19 mouse cellular contexts compared by ENCODE assay signal in genomic region chr4:146492851-146493250, GRCm38 (mm10). TPM values are rescaled to one million over a fixed set of nuclear protein-coding genes. Genes with fewer than 3 reads are reported as not detected.
DNase-seq lines count a peak whose midpoint lies in the region; ATAC-seq and TF ChIP-seq lines count a peak whose summit lies in the region.
"Had no signal": no experiment of that assay in that cellular context is flagged by ENCODE, and none has a peak within 500 bp of the region (broad histone marks: within the 10 kb centered on the region; RNA-seq: fewer than 3 reads in every experiment).

No protein-coding gene starts in this region.

- WGBS in heart, postnatal 0 days = 41% methylated on average over 1 of the region's 1 CpGs
- WGBS in midbrain, embryonic 13.5 days = 46% methylated on average over 1 of the region's 1 CpGs
- WGBS in midbrain, embryonic 15.5 days = 38% methylated on average over 1 of the region's 1 CpGs

- no peak for DNase-seq in heart, postnatal 0 days (ENCODE audit: low spot score)
- DNase-seq in heart, postnatal 10 days = no peak
- DNase-seq in left cerebral cortex, postnatal 36 days (ENCODE audit: low spot score in 2 of 2) = no peak
- DNase-seq: adrenal gland, postnatal 36 days; cerebellum, adult 8-10 months; kidney, adult 18-20 months; kidney, postnatal 36 days; layer of hippocampus, adult 9-11 months; liver, postnatal 0 days; lung, postnatal 36 days; right cerebral cortex, postnatal 4 days had no signal

- 0 out of 2 replicates have a peak, but pooled peaks have one; percentile 8 for TF ChIP-seq CTCF in heart, postnatal 0 days (IDR thresholded peaks at IDR 0.05; ENCODE audit: low read depth)

- H3K4me3 ChIP-seq in heart, postnatal 0 days (ENCODE audit: low read depth, low read length) = no peak overlapping the region
- H3K4me3 ChIP-seq in midbrain, embryonic 13.5 days (replicated peaks) = no peak overlapping the region
- no peak overlapping the region for H3K4me3 ChIP-seq in midbrain, embryonic 15.5 days
- H3K4me3 ChIP-seq: forebrain, embryonic 15.5 days had no signal

- no peaks in the 10 kb centered on the region for H3K4me1 ChIP-seq in heart, postnatal 0 days (ENCODE audit: control insufficient read depth, insufficient read depth)
- no peaks in the 10 kb centered on the region for H3K4me1 ChIP-seq in midbrain, embryonic 13.5 days (replicated peaks)
- no peaks in the 10 kb centered on the region for H3K4me1 ChIP-seq in midbrain, embryonic 15.5 days
- H3K4me1 ChIP-seq: forebrain, embryonic 15.5 days had no signal

- intact Hi-C loops in heart, postnatal 10 days (cut with DNase I) = no loop called here
- intact Hi-C loops in left cerebral cortex, postnatal 36 days (cut with DNase I) = no loop called here

- no peak overlapping the region for H3K4me2 ChIP-seq in heart, postnatal 0 days (ENCODE audit: low read depth, low read length)
- no peak overlapping the region for H3K4me2 ChIP-seq in midbrain, embryonic 13.5 days (replicated peaks)
- H3K4me2 ChIP-seq in midbrain, embryonic 15.5 days = no peak overlapping the region
- H3K4me2 ChIP-seq: forebrain, embryonic 15.5 days had no signal

- H3K27me3 ChIP-seq in heart, postnatal 0 days (ENCODE audit: control insufficient read depth, insufficient read depth, low read length) = no peaks in the 10 kb centered on the region
- H3K27me3 ChIP-seq in midbrain, embryonic 13.5 days = no peaks in the 10 kb centered on the region
- no peaks in the 10 kb centered on the region for H3K27me3 ChIP-seq in midbrain, embryonic 15.5 days (replicated peaks)
- H3K27me3 ChIP-seq: forebrain, embryonic 15.5 days; Patski had no signal

- no peaks in the 10 kb centered on the region for H3K36me3 ChIP-seq in heart, postnatal 0 days (replicated peaks; ENCODE audit: control insufficient read depth, insufficient read depth, low read length)
- no peaks in the 10 kb centered on the region for H3K36me3 ChIP-seq in midbrain, embryonic 13.5 days
- no peaks in the 10 kb centered on the region for H3K36me3 ChIP-seq in midbrain, embryonic 15.5 days (replicated peaks)
- H3K36me3 ChIP-seq: forebrain, embryonic 15.5 days had no signal

- peaks cover 57% of the 10 kb centered on the region for H3K9me3 ChIP-seq in heart, postnatal 0 days (replicated peaks; ENCODE audit: control insufficient read depth, low read length)
- peaks cover 60% of the 10 kb centered on the region for H3K9me3 ChIP-seq in midbrain, embryonic 13.5 days
- H3K9me3 ChIP-seq in midbrain, embryonic 15.5 days = peaks cover 71% of the 10 kb centered on the region

- no peak for TF ChIP-seq EP300 in heart, postnatal 0 days (IDR thresholded peaks at IDR 0.05; ENCODE audit: low read depth)

- H3K9ac ChIP-seq in heart, postnatal 0 days (replicated peaks; ENCODE audit: low read depth, low read length) = no peak overlapping the region
- H3K9ac ChIP-seq in midbrain, embryonic 13.5 days (replicated peaks) = no peak overlapping the region
- no peak overlapping the region for H3K9ac ChIP-seq in midbrain, embryonic 15.5 days
- H3K9ac ChIP-seq: forebrain, embryonic 15.5 days; liver, postnatal 0 days had no signal

- ATAC-seq in heart, postnatal 0 days (ENCODE audit: insufficient read depth, low read depth) = no peak
- peak; percentile 51; the same call in 1 of the 2 replicates for ATAC-seq in midbrain, embryonic 13.5 days
- ATAC-seq in midbrain, embryonic 15.5 days (replicated peaks) = no peak
- ATAC-seq in granulocyte monocyte progenitor cell, adult 5-6 weeks (replicated peaks; ENCODE audit: poor library complexity, severe bottlenecking) = peak; percentile 38; the same call in 1 of the 2 replicates
- ATAC-seq in erythroblast, adult 5-6 weeks (replicated peaks; ENCODE audit: low FRiP score, poor library complexity, severe bottlenecking) = no peak
- ATAC-seq: forebrain, embryonic 15.5 days; liver, postnatal 0 days; Patski had no signal

- no peak overlapping the region for H3K27ac ChIP-seq in heart, postnatal 0 days (ENCODE audit: low read depth)
- no peak overlapping the region for H3K27ac ChIP-seq in midbrain, embryonic 13.5 days
- H3K27ac ChIP-seq in midbrain, embryonic 15.5 days = no peak overlapping the region
- H3K27ac ChIP-seq: forebrain, embryonic 15.5 days had no signal

RNA-seq across cellular contexts. Expression of gene Zfp981, which starts 9.0 kb away (rescaled TPM):
- total RNA-seq in heart, postnatal 0 days (2014; rRNA removed; ENCODE audit: low replicate concordance) = 0.97 TPM in 1 of 2 replicates, not detected in the other
- 0.05 TPM in 1 of 2 replicates, not detected in the other for polyA plus RNA-seq in heart, postnatal 0 days (2015; fragmentation: Nextera tagmentation; extraction: Ambion mirVana)
- total RNA-seq in heart, postnatal 10 days (2021) = 1 to 10 TPM in 1 of 2 experiments, under 1 TPM in 1; 0.60 to 1.1 TPM
- 0.09 TPM in 1 of 2 replicates, not detected in the other for polyA plus RNA-seq in midbrain, embryonic 13.5 days (2015; fragmentation: Nextera tagmentation; extraction: Ambion mirVana)
- 0.10 and 0.15 TPM in 2 replicates for polyA plus RNA-seq in midbrain, embryonic 15.5 days (2015; fragmentation: Nextera tagmentation; extraction: Ambion mirVana)
- total RNA-seq in granulocyte monocyte progenitor cell, adult 5-6 weeks (2014; fragmentation: Nextera tagmentation) = not detected in 2 replicates
- total RNA-seq in granulocyte monocyte progenitor cell, adult 5-6 weeks (2017) = 0.15 TPM in 1 of 2 replicates, not detected in the other
- not detected in 2 replicates for total RNA-seq in erythroblast, adult 5-6 weeks (2015; ENCODE audit: low replicate concordance)
- total RNA-seq in erythroblast, adult 5-6 weeks (2017; ENCODE audit: low replicate concordance) = not detected in 2 replicates
- total RNA-seq in left cerebral cortex, postnatal 36 days (2021) = under 1 TPM in 1 of 2 experiments, not detected in 1; 0.17 TPM
- total RNA-seq: common myeloid progenitor, adult 5-6 weeks; neutrophil, adult 5-6 weeks had no signal
- polyA plus RNA-seq: forebrain, embryonic 15.5 days; liver, postnatal 0 days had no signal

RNA-seq across cellular contexts. Expression of gene Zfp992, which starts 44.0 kb away (rescaled TPM):
- 1.8 and 3.2 TPM in 2 replicates for total RNA-seq in heart, postnatal 0 days (2014; rRNA removed; ENCODE audit: low replicate concordance)
- polyA plus RNA-seq in heart, postnatal 0 days (2015; fragmentation: Nextera tagmentation; extraction: Ambion mirVana) = 2.6 TPM in 2 replicates
- 1 to 10 TPM; 4.2 to 4.4 TPM for total RNA-seq in heart, postnatal 10 days (2021)
- polyA plus RNA-seq in midbrain, embryonic 13.5 days (2015; fragmentation: Nextera tagmentation; extraction: Ambion mirVana) = 1.9 and 2.0 TPM in 2 replicates
- 1.6 and 1.8 TPM in 2 replicates for polyA plus RNA-seq in midbrain, embryonic 15.5 days (2015; fragmentation: Nextera tagmentation; extraction: Ambion mirVana)
- total RNA-seq in granulocyte monocyte progenitor cell, adult 5-6 weeks (2014; fragmentation: Nextera tagmentation) = 22.3 and 30.1 TPM in 2 replicates
- 11.8 and 15.3 TPM in 2 replicates for total RNA-seq in granulocyte monocyte progenitor cell, adult 5-6 weeks (2017)
- 4.4 and 6.5 TPM in 2 replicates for total RNA-seq in erythroblast, adult 5-6 weeks (2015; ENCODE audit: low replicate concordance)
- 0.26 and 2.2 TPM in 2 replicates for total RNA-seq in erythroblast, adult 5-6 weeks (2017; ENCODE audit: low replicate concordance)
- 1 to 10 TPM; 3.4 to 3.8 TPM for total RNA-seq in left cerebral cortex, postnatal 36 days (2021)

Comparison
In these comparisons a context has a peak if more than half of its experiments do, and no peak if none do; other contexts are left out.
1. ATAC-seq: peak in midbrain, embryonic 13.5 days (single experiment) and granulocyte monocyte progenitor cell, adult 5-6 weeks (single experiment); none in heart, postnatal 0 days (single experiment), midbrain, embryonic 15.5 days (single experiment) and erythroblast, adult 5-6 weeks (single experiment).